Mouse (Mus musculus) megakaryocyte, embryonic 14.5 days (primary cell): Measurements from ENCODE around the gene Ulk3.

Experiments
- FLI1 ChIP-seq: IDR thresholded peaks from 2 replicates; pipeline ENCODE4 v1.6.1; 2012; ENCODE audit warnings: low read length, inconsistent platforms, mixed read lengths
- GATA1 ChIP-seq: IDR thresholded peaks from 3 replicates; pipeline ENCODE4 v1.6.1; 2012; ENCODE audit warnings: mixed read lengths, low read length, inconsistent platforms, borderline replicate concordance

DNA sequence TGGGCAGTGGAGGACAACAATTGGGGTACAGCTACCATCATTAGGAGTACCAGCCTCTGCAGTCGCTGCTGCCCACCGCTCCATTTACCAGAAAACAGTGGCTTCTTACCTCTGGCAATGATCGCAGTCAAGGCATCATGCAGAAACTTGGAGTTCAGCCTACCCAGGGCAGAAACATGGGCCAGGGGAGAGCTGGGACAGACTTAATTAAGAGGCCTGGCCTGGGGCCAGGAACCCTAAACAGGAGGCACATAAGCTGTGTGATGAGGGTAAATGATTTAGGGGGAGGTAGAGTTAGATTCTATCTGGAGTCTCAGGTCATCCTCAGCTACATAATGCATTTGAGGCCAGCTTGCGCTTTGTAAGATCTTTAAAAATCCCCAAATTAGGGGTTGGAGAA, 40.1 kb upstream of the Ulk3 start:
- TF ChIP-seq GATA1 (no peak), FLI1 (no peak)
